Mouse (Mus musculus): ENCODE data around the gene Xab2.

- no peak for TF ChIP-seq GATA1 (IDR thresholded peaks at IDR 0.05; ENCODE audit: borderline replicate concordance, low read length)
- TF ChIP-seq FLI1 (IDR thresholded peaks at IDR 0.05; ENCODE audit: low read length): no peak
Observed at GRCm38 (mm10) chr8:3626971-3627370, 5.9 kb upstream of the Xab2 start.

Measured in megakaryocyte, embryonic 14.5 days (primary cell).